Mouse (Mus musculus) spleen, postnatal 10 days (tissue): Measurements from ENCODE around the gene Thap7.
"Not testable (repeated sequence)": the region's sequence is repeated elsewhere in the genome, so short reads cannot be mapped to it uniquely, and the experiment has no call there.

ENCODE experiments used
- DNase-seq, 2 experiments: peaks; one replicate each; pipeline ENCODE4 v3.0.0; 2021 to 2022; ENCODE audit warnings: low spot score in 2 of 2

Gene Thap7

DNA sequence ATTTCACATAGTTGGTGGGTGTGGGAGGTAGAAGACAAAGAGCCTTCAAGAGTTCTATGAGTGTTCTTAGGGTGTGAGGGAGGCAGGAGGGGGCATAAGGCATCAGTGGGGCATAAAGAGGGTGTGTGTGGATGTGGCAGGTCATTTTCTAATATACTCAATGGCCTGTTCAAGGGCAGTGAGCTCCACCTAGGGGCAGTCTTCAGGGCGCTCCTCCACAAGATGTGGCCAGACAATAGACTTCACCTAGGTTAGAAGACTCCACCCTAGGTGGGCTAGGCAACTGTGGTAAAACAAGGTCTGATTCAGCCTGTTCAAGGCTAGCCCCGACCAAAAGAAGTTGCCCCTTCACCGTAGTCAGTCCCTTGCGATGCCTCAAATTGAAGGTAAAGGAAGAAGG lies 1.3 kb upstream of the Thap7 start:
- peak in 1 of 2 experiments; percentile 51 for DNase-seq

DNA sequence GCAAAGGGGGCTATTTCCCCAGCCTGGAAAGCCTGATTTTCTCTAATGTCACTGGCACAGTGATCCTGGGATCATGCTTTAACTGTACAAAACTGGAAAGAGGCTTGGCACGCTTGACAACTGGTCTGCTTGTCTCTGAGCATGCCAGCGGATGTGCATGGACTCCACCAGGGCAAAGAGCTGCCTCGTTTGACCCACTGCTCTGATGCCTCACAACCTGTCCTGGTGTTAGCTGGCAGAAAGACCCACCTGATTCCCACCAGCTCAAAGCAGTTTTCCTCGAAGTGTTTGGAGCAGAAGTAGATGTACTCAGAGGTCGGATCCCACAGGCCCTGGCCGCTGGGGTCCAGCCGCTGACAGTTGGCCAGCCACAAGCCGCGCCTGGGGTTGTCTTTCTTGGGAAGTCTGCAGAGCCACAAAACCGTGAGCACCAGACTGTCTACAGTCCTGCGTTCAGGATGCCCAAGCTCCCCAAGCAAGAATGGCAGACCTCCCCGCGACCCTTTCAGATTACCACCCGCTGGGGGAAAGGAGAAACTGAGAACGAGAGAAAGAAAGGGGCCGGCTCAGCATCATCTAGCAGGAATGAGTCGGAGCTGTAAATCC lies 852 bp downstream of the Thap7 start:
- no peak for DNase-seq

DNA sequence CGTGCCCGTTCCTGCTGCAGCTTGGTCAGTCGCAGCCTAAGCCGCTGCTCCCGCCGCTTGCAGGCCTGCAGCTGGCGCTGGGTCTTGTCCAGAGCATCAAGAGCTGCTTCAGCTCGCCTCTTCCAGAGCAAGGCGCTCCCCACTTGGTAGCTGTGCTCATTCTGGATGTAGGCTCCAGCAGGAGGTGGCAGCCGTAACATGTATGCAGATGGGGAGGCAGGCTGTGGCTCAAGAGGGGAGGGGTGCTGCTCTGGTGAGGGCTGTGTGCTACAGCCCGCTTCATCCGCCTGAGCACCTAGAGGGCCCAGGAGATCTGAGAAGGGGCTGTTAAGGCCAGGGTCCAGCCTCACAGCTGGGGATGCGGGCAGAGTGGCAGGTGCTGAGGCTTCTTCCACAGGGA lies 2.7 kb downstream of the Thap7 start:
- DNase-seq = no peak

DNA sequence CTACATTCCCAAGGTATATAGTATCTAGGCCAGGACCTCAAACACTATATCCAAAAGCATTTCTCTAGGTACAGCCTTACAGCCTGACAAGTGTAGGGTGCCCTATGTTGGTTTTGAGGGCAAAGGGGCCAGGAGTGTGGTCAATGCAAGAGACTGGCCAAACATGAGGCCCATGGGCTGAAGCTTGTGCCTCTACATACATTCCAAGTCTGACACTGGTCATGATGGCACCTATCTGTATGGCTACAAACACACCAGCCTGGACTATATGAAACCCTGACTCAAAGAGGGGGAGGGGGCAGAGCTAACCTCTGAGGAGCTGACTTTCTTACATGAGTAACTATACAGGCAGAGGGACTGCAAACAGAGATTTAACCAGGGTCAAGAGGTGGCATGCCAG lies 3.3 kb downstream of the Thap7 start:
- DNase-seq = no peak

DNA sequence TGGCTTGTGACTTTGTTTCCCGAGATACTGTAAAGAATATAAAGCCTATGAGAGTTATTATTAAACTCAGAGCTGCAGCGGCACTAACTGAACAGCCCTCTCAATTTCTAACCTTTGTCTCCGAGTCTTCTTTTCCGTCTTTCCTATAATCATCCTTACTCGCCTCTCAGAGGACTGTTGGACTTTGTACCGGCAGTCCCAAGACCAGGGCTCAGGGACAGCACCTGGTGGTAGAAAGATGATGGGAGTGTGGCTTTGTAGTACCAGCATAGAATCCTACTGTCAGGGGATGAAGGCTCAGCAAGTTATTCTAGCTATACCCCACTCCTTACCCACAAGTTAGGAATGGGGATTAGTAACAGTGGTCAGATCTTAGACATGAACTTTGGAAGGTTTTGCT lies 4.7 kb downstream of the Thap7 start:
- DNase-seq = no peak

DNA sequence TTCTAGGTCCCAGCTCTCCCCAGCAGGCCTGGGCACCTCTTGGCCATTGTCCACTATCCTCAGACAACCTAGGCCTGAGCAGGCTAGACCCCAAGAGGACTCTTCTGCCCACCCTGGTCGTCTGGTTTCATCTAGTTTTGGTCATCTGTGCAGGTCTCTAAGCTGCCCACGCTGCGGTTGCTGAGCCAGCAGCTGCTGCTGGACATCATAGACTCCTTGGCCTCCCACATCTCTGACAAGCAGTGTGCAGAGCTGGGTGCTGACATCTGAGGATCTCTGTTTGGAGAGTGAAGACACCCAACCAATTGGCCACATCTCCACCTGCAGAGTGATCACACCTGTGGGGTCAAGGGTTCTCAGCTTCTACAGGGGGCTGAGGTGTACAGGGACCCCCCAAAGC lies 5.4 kb downstream of the Thap7 start:
- no peak for DNase-seq

DNA sequence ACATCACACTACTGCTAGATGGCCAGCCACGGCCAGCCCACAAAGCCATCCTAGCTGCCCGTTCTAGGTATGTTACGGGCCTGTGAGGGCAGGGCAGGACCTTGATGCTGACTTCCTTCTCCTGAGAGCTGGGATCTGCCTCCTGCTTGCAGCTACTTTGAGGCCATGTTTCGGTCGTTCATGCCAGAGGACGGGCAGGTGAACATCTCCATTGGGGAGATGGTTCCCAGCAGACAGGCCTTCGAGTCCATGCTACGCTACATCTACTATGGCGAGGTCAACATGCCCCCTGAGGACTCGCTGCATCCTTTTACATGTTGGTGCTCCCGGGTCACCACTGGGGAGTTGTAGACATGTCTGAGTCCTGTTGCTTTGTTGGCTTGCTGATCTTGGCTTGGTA lies 6.8 kb downstream of the Thap7 start:
- no peak for DNase-seq

DNA sequence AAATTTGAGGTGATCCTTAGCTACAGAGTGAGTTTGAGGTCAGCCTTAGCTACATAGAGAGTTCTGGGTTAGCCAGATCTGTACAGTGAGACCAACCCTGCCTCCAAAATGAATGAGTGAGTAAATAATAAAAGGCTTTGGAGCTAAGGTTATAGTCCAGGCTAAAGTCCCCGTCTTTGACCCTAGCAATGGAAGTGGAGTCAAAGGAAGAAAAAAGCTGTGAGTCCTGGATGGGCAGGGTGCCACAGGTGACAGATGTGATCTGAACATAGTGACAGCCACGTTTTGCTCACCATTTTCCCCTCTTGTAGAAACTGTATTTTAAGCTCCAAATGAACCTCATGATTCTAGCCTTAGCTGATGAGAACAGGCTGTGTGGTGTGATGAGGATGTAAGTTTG lies 12.0 kb downstream of the Thap7 start:
- no peak for DNase-seq

DNA sequence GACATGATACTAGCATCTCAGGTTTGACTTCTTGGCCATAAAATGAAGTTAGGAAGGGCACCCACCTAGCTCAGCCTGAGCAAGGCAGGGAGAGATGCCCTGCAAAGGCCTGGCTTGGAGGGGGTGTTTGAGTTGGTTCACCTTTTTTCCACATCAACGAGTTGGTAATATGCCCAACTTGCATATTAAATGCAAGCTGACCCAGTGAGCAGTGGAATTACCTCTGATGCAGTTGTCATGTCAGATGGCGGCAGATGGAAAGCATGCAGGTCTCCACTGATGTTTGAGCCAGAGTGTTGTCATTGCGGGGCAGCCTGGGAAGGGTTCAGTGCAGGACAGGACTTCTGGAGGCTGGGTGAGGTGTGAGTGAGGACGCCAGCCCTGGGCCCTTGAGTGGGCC lies 19.5 kb downstream of the Thap7 start:
- DNase-seq = no peak

DNA sequence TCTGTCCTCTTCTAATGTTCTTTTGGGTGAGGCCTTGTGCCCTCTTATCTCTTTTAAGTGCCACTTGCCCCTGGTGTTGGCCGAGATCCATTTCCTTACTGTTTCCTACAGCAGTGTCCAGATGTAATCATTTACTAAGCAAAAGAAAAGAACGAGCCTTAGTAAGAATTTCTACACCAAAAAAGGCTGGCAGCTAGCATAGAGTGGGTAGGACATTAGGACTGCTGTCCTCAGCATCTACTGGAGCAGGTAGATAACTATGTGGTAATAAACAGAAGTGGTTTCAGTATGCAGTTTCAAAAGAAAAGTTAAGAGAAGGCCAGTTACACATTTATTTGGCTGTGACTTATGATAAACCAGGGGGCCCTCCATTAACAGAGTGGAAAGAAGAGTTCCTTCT lies 20.2 kb downstream of the Thap7 start:
- no peak for DNase-seq

DNA sequence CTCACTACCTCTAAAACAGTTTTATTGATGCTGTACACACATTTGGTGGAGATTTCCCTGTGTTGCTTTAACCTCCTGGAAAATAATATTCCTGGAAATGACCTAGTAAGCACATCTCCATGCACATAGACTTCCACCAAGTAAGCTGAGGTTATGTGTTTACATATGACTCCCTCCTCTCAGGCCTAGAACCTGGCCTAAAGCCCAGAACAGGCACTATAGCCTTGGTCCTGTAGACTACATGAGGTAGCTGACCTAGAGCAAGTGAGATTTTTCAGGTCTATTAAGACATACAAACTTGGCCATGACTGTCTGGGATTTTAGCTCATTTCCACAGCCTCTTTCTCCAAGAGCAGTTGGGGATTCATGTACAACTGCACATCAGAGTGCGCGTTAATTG lies 20.8 kb downstream of the Thap7 start:
- no peak for DNase-seq

DNA sequence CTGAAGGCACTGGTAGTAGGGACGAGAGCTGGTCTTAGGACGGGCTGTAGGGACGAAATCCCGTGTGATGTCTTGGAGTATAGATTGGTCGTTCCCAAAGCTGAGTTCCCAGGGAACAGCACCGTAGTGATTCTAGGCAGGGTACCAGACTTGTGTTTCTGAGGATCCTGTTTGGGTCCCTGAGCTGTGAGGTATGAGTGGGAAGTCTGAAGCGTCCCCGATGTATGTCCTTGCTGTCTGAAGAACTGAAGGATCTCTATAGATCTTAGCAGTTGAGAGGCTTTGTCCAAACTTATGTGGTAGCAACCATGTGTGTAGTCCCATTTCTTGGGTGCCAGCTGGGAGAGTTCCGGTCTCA lies 21.7 kb downstream of the Thap7 start:
- DNase-seq = no peak

DNA sequence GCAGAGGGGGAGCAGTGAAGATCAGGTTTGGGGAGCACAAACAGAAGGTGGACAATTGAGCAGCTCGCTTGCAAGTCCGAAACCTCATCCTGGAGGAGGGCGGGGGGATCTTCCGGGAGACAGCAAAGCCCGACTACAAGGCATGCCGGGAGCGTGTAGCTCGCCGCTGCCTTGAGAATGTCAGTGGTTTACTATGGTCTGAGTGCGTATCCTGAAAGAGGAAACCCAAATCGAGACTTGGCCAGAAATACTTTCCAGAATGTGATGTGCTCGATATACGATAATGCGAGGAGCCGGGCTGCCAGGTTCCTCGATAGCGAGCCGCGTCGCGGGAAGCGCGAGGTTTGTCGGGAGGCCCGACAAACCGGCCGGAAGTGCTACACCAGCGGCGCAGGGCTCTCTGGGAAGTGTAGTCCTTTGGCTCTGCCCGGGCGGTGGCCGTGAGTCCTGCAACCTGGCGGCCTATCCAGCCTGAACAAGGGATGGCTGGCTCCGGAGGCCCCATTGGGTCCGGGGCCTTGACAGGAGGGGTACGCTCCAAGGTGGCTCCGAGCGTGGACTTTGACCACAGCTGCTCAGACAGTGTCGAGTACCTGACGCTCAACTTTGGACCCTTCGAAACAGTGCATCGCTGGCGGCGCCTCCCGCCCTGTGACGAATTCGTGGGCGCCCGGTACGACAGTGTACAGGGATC lies 22.2 kb downstream of the Thap7 start, which contains the start of gene Lztr1:
Gene Lztr1 (plus strand): TSS at position 143 of the 694 bp plus-strand sequence.
- peak; percentile 90 to 93 for DNase-seq

DNA sequence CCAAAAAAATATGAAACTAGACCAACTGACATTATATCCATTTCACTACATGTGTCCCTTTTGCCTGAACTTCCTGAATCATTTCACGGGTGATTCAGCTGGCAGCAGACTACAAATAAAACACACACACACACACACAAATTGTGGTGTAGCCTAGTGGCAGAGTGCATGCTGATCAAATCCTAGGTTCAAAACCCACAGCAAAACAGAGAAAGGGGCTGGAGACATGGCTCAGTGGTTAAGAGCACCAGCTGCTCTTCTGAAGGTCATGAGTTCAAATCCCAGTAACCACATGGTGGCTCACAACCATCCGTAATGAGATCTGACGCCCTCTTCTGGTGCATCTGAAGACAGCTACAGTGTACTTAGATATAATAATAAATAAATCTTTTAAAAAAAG lies 22.9 kb downstream of the Thap7 start:
- not testable (repeated sequence) for DNase-seq

DNA sequence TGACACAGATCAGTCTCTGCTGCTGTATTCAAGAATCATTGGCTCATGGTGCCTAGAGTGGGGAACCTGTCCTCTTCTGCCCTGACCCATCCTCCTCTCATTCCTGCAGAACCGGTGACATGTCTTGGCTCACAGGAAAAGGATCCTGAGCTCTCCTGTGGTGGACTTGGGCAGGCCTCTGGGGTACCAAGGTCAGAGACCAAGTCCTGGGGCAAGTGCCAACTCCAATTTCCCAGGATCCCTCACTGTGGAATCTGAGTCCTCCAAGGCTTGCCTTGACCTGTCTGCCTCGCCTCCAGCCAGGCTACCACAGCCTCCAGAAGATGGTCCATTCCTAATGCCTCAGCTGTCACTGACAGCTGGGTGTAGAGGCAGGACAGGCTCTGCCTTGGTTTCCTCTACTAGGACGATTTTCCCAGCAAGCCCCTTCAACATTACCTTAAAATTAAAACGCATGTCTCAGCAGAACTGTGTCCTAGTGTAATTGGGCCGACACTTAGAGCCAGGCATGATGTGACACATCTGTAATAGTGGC lies 23.9 kb downstream of the Thap7 start:
- no peak for DNase-seq

DNA sequence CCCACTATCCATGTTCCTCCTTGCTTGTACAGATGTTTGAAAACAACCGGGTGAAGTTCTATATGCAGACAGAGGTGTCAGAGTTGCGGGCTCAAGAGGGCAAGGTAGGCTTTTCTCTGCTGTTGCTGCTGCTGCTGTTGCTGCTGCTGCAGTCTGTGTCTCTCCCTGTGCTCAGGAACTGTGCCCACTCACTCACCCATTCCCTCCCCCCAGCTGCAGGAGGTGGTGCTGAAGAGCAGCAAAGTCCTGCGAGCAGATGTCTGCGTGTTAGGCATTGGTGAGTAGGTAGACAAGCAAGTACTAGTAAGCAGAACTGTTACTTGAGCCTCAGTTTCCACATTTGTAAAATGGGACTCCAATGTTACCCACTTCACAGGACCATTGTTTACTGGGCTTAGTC lies 28.3 kb downstream of the Thap7 start:
- no peak for DNase-seq

DNA sequence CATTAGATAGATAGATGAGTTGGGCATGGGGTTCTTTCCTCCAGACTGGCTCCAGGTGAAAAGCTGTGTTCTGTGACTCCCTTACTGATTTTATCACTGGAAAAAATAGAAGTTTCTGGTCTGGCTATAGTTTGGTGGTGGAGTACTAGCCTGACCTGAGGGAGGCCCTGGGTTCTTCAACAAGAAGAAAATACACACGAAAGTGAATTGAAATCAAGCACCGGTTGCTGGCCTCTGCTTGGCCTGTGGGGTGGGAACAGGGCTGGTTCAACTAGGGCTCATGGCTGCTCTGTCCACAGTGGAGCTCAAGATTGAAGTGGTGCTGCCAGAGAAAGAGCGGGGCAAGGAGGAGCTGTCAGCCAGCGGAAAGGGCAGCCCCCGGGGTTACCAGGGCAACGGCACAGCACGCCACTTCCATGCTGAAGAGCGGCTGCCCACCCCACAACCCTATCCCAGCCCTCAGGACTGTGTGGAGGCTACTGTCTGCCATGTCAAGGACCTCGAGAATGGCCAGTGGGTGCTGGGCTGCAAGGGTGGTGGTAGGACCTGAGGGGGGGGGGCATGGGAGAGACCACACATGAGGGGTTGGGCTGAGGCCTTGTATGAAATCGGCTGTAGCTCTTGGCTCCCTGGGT lies 31.6 kb downstream of the Thap7 start:
- no peak for DNase-seq

DNA sequence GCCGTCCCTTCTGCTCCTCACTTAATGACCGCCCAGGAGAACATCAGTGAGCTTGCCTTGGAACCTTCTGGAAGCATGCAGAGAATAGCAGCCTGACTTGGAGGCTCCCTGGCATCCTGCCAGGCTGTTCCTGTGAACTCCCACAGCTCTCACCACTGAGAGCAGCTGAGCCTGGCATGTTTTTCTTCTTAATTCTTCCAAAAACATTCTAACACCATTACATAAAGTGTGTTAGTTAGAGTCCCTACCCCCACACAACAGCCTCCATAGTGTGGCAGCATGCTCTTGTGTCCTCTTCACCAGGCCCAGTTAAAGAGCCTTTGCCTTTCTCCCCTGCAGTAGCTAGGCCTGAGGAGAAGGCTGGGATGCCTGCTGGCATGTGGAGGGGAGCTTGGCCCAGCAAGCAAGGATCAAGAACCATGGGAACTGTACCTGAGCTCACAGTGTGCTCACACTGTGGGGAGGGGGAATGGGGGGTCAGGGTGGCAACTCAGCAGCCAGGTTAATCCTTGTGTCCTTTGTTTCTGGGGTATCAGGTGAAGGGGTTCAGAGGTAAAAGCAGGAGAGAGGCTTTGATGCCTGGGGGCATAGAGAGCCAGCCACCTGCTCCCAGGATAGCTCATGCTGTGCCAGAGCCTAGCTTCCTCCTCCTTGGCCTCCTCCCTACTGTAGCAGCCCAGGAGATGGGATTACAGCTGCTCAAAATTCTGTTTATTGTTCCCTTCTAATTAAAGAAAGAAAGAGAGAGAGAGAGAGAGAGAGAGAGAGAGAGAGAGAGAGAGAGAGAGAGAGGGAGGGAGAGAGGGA lies 34.2 kb downstream of the Thap7 start:
- DNase-seq = peak in 1 of 2 experiments; percentile 51

DNA sequence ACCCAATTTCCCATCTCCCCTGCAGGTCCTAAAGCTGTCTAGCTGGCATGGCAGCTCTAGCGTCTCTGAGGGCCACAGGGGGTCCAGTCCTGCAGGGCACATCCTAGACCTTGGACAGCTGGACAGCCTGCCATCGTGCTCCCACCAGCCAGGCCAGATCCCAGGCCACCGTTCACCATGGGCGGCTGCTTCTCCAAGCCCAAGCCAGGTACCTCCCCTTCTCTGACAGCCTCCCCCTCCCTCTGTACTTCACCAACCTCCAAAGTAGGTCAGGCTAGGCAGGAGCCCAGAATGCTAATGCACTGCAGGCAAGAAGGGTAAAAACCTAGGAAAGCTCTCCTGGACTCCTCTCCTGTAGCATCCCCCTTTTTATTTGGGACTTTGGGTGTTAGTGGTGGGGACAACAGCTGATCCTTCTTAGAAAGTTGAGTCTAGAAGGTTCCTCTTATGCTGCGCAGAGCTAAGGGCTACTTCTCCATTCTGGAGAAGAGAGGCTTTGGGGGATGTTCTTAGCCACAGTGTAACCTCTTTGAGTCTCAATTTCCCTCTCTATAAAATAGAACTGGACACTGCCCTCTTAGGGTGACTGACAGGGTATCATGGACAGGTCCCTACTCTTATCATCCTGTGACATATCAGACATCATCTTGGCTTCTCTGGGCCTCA lies 38.9 kb downstream of the Thap7 start:
- DNase-seq = no peak

DNA sequence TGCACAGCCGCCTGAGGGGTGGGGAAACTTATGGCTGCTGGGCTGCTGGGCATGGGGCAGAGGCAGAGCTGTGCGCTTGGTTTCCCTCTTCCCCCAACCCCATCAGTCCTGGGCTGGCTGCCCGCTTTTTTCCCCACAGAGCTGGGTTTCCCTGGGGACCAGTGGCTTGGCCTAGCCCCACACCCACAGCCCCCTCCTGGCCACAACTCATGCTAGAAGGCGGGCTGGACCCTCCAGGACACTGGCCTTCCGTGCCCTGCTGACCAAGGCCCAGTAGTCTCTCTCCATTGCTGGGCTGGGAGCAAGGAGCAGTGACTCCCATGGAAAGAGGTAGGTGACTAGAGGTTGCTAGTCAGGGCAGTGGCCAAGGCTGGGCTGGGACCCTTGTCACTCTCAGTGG lies 39.8 kb downstream of the Thap7 start:
- no peak for DNase-seq

DNA sequence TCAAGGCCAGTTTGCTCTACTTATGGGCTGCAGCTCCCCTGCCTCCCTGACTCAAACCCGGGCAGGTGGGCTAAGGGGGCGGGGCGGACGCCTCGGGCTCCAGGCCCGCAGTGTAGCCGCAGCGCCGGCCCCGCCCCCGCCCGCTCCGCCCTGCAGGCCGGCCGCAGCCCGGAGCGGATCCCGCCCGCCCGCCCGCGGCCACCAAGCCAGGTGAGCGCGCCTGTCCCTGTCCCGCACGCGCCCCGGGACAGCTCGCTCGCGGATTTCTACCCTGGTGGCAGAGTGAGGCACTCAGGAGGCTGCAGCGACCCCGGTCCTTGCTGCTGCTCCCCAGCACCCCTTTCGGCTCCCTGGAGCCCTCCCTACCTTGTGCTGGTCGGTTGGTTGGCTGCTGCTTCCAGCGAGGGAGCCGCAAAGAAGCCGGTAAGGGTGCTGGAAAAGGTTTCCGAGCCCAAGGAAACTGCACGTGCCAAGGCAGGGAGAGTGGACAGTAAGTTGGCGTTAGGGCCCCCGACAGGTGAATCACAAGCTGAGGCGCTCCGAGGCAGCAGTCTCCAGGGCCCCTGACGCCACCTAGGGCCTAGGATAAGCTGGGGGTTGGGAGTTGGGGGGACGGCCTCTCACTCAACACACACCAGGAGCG lies 41.3 kb downstream of the Thap7 start, which contains the start of gene Aifm3:
Gene Aifm3 (plus strand): TSS at position 143 of the 643 bp plus-strand sequence.
- peak in 1 of 2 experiments; percentile 52 for DNase-seq
